Mouse (Mus musculus) kidney, embryonic 14.5 days (tissue): ENCODE results near the gene St6galnac3. TPM values are rescaled to one million over a fixed set of nuclear protein-coding genes. Genes with fewer than 3 reads are reported as not detected.

Experiments
- ATAC-seq: fragments of 200-750 bp; cut with Nextera tagmentation; 2 replicates; pipeline ENCODE4 v1.8.0; 2017; ENCODE audit warnings: moderate number of reproducible peaks, mild to moderate bottlenecking, moderate TSS enrichment, moderate library complexity; ENCODE audit not compliant: low FRiP score, low TSS enrichment
- H3K27ac ChIP-seq: fragments of 300-500 bp; sonication (generic); 2 replicates; pipeline ENCODE4 v1.5.1; 2014; ENCODE audit warnings: low read depth, mild to moderate bottlenecking, low read length, moderate library complexity, mixed read lengths
- H3K27me3 ChIP-seq: fragments of 300-500 bp; sonication (generic); 2 replicates; pipeline ENCODE4 v1.6.1; 2014; ENCODE audit warnings: mild to moderate bottlenecking, low read length; ENCODE audit not compliant: control insufficient read depth, insufficient read depth
- H3K36me3 ChIP-seq: fragments of 300-500 bp; sonication (generic); 2 replicates; pipeline ENCODE4 v1.6.1; 2014; ENCODE audit warnings: low read length, mixed read lengths; ENCODE audit not compliant: control insufficient read depth, insufficient read depth
- H3K4me1 ChIP-seq: fragments of 300-500 bp; sonication (generic); 2 replicates; pipeline ENCODE4 v1.6.1; 2014; ENCODE audit warnings: low read length, mixed read lengths; ENCODE audit not compliant: control insufficient read depth, insufficient read depth
- H3K4me2 ChIP-seq: fragments of 300-500 bp; sonication (generic); replicated peaks from 2 replicates; pipeline ENCODE4 v1.6.1; 2014; ENCODE audit warnings: low read depth, mild to moderate bottlenecking, low read length
- H3K4me3 ChIP-seq: fragments of 300-500 bp; sonication (generic); 2 replicates; pipeline ENCODE4 v1.5.1; 2014; ENCODE audit warnings: mild to moderate bottlenecking, low read length
- H3K9ac ChIP-seq: fragments of 300-500 bp; sonication (generic); 2 replicates; pipeline ENCODE4 v1.6.1; 2014; ENCODE audit warnings: low read depth, mild to moderate bottlenecking, low read length, moderate library complexity
- H3K9me3 ChIP-seq: fragments of 300-500 bp; sonication (generic); 2 replicates; pipeline ENCODE4 v1.6.1; 2016; ENCODE audit warnings: low read length; ENCODE audit not compliant: control insufficient read depth
- WGBS: fragments of 180-500 bp; shearing (Covaris S2); extraction: QIAGEN DNeasy Blood & Tissue Kit; methylation state at CpG from one replicate; pipeline ENCODE4 v1.1.7; 2014; 5-methylcytosine and 5-hydroxymethylcytosine counted together
- polyA plus RNA-seq: library from polyadenylated mRNA; unstranded; fragments of >200 nt; fragmentation: Nextera tagmentation; extraction: Ambion mirVana; gene quantifications from 2 replicates; pipeline ENCODE4 v1.2.1, GENCODE M21; 2014

St6galnac3 gene
- polyA plus RNA-seq, 1 experiment from 2014 or later, result 63.8 TPM

DNA sequence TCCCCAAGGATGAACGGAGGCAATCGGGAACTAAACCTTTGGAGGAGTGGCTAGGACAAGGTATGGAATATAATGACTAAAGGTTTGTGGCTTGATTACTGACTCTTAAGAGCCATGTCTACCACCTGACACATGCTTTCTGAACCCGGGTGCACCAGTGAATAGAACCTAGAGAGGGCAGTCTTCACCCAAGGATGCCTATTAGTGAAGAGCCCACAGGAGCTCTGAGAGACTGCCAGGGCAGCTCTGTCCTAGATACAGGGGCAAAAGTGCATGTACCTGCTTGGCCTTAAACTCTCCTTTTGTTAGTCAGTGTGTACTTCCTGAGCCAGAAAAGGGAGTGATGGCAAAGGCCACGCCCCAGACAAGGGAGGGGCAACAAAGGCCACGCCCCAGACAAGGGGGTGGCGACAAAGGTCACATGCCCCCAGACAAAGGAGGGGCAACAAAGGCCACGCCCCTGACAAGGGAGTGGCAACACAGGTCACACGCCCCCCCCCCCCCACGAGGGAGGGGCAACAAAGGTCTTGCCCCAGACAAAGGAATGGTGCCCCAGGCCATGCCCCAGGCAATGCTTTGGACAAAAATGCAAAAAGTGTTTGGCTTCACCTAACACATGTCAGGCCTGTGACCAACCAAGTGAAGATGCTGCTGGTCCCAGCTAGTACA lies 376.0 kb downstream of the St6galnac3 start:
- 93% methylated on average over 9 of the region's 9 CpGs for WGBS
- no peak overlapping the region for H3K9ac ChIP-seq
- no peak overlapping the region for H3K27ac ChIP-seq
- no peaks in the 10 kb centered on the region for H3K4me1 ChIP-seq
- ATAC-seq, result no peak
- H3K27me3 ChIP-seq, result no peaks in the 10 kb centered on the region
- no peak overlapping the region for H3K4me2 ChIP-seq
- no peaks in the 10 kb centered on the region for H3K9me3 ChIP-seq
- no peak overlapping the region for H3K4me3 ChIP-seq
- no peaks in the 10 kb centered on the region for H3K36me3 ChIP-seq

DNA sequence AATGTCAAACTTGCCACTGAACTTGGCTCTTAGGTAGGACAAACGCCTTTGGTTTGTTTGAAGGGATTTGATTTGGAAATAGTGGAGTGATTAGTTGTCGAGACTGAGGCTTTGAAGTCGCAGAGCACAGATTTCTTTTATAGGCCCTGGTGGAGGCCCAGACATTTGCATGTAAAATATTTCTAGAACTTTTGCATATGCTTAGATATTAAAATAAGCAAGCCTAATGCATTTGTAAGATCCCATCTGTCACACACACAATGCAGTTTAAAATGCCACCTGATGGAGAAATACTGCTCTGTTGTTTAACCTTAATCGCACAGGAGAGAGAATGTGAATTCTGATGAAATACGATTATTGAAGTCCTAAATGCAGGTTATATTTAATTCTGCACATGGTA lies 380.0 kb downstream of the St6galnac3 start:
- 75% methylated on average over 5 of the region's 5 CpGs for WGBS
- H3K4me1 ChIP-seq, result no peaks in the 10 kb centered on the region
- H3K4me3 ChIP-seq, result no peak overlapping the region
- no peak for ATAC-seq
- no peak overlapping the region for H3K27ac ChIP-seq
- H3K9ac ChIP-seq, result no peak overlapping the region
- no peaks in the 10 kb centered on the region for H3K27me3 ChIP-seq
- no peaks in the 10 kb centered on the region for H3K36me3 ChIP-seq
- no peaks in the 10 kb centered on the region for H3K9me3 ChIP-seq
- H3K4me2 ChIP-seq, result no peak overlapping the region

DNA sequence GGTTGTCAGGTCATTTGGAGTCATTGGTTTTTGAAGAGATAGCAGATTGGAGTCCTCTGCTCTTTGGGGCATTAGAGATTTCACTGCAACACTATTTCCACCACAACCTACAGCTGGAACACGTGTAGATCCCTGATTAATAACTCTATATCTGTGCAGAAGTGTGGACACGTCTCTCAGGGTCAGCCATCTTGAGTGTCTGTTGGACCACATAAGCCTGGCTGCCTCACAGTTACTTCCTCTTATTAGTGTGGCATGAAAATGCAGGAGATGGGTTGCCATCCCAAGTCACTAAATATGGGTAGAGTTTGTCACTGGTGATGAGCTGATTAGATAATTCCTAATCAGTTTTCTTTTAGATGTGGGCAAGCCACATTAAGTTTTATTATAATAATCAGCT lies 385.0 kb downstream of the St6galnac3 start:
- WGBS, result 72% methylated on average over 2 of the region's 2 CpGs
- no peak overlapping the region for H3K4me2 ChIP-seq
- H3K36me3 ChIP-seq, result no peaks in the 10 kb centered on the region
- H3K9ac ChIP-seq, result no peak overlapping the region
- H3K4me1 ChIP-seq, result no peaks in the 10 kb centered on the region
- no peak overlapping the region for H3K4me3 ChIP-seq
- H3K9me3 ChIP-seq, result no peaks in the 10 kb centered on the region
- no peak for ATAC-seq
- no peak overlapping the region for H3K27ac ChIP-seq
- no peaks in the 10 kb centered on the region for H3K27me3 ChIP-seq

DNA sequence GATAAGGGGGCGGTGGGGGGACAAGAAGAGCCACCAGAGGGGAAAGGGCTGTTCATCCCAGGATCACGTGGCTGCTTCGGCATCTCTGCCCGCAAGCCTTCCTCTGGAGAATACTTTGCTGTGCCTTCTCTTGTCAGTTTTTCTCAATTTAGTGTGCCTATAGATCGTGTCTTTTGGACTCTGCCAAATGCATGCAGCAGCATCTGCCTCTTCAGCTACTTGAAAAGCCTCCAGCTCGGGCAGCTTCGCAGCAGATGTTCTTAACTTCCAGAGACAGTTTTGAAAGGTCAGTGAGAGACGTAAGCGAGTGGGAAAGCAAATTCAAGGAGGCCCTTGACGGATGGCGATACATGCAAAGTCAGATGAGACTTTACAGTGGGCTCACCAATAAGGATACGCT lies 385.9 kb downstream of the St6galnac3 start:
- H3K4me1 ChIP-seq, result no peaks in the 10 kb centered on the region
- H3K27ac ChIP-seq, result no peak overlapping the region
- H3K4me3 ChIP-seq, result no peak overlapping the region
- H3K27me3 ChIP-seq, result no peaks in the 10 kb centered on the region
- no peaks in the 10 kb centered on the region for H3K9me3 ChIP-seq
- no peak overlapping the region for H3K4me2 ChIP-seq
- H3K36me3 ChIP-seq, result no peaks in the 10 kb centered on the region
- WGBS, result 87% methylated on average over 12 of the region's 12 CpGs
- no peak overlapping the region for H3K9ac ChIP-seq
- no peak for ATAC-seq

DNA sequence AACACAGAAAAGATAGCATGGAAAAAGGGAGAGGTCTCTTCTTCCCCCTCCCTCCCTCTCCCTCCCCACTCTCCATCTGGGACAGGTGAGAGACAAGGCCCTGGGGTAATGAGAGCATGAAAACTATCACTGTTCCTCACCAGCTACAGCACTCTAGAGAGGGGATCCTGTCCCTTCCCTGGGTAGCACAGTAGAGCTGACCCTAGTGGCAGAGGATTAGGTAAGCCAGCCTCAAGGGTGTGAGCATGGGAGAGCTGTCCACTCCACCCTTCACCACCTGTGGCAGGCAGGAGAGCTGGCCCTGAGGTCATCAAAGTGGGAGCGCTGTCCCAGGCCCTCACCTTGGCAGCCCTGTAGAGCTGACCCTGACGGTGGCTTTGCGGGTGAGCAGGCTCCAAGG lies 387.2 kb downstream of the St6galnac3 start:
- H3K4me1 ChIP-seq, result no peaks in the 10 kb centered on the region

DNA sequence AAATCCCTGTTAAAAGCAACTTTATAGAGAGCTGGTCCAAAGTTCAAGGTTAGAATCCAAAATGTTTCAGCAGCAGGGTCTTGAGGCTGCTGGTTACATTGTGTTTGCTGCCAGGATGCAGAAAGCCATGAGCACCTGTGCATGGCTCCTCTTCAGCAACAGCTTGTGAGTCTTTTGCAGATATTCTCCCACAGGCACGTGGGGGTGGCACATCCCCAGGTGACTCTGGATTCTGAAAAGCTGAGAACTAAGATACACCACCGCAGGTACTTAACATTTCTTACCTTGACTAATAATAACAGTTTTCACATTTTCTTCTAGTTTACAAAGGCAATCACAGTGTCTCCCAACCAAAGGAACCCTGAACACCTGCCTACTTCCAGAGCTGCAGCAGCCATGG lies 387.8 kb downstream of the St6galnac3 start:
- Histone ChIP-seq H3K9me3 (no peaks in the 10 kb centered on the region), H3K4me1 (no peaks in the 10 kb centered on the region), H3K27ac (no peak overlapping the region), H3K4me2 (no peak overlapping the region), H3K9ac (no peak overlapping the region), H3K4me3 (no peak overlapping the region), H3K27me3 (no peaks in the 10 kb centered on the region), H3K36me3 (no peaks in the 10 kb centered on the region)
- no peak for ATAC-seq
- WGBS, result 85% methylated on average over 2 of the region's 2 CpGs

More for the DNA sequence above, 387.2 kb downstream of the St6galnac3 start:
- no peak for ATAC-seq
- no peak overlapping the region for H3K9ac ChIP-seq
- no peaks in the 10 kb centered on the region for H3K27me3 ChIP-seq
- no peaks in the 10 kb centered on the region for H3K36me3 ChIP-seq
- no peaks in the 10 kb centered on the region for H3K9me3 ChIP-seq
- no peak overlapping the region for H3K4me2 ChIP-seq
- H3K27ac ChIP-seq, result no peak overlapping the region
- no peak overlapping the region for H3K4me3 ChIP-seq
- 85% methylated on average over 3 of the region's 3 CpGs for WGBS

DNA sequence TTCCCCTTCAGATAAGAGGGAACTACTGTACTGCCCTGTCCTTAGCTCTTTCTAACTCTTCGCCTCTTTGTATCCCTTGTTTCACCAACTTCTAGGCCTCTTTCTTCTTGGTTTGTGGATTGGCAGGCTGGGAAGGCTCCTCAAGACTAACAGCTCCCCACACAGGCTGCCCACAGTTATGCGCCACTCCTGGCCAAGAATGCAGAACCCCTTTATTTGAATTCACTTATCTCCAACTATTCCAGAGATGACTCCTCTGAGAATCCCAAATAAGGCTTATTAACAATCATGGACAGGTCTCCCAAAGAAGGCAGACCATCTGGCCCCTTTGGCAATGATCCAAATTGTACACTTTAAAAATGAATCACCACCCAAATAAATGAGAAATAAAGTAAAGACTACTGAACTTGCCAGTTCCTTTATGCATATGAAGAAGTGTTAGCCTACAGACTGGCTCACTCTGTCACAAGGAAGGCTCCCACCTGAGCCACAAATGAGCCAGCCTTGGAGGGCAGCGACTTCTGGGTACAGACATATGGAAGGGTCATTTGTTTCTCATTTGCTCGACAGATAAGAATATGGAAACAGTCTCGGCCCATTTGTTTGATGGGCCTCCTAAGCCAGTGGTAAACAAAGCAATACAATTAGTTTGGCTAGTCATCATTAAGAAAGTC lies 390.7 kb downstream of the St6galnac3 start:
- 61% methylated on average over 5 of the region's 5 CpGs for WGBS
- Histone ChIP-seq H3K36me3 (no peaks in the 10 kb centered on the region), H3K27me3 (no peaks in the 10 kb centered on the region), H3K27ac (no peak overlapping the region), H3K4me3 (no peak overlapping the region), H3K4me1 (no peaks in the 10 kb centered on the region), H3K9me3 (no peaks in the 10 kb centered on the region), H3K4me2 (no peak overlapping the region), H3K9ac (no peak overlapping the region)
- ATAC-seq, result no peak

DNA sequence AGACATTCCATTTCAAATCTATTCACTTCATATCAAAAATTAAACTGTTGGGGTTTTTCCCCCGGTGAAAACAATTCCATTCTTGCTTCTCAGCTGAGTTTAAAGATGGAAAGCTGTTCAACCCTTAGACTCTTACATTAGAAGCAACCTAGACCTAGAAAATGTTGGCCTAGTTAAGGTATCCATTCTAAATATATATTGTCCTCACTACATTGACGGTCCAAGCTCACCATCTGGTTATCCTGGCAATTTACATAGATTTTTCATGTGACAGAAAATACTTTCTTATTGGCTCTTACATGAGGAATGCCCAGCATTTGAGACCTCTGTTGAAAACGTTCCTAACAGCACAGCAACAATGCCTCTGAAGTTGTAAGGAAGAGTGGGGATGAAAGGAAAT lies 400.7 kb downstream of the St6galnac3 start:
- no peaks in the 10 kb centered on the region for H3K9me3 ChIP-seq
- no peak overlapping the region for H3K9ac ChIP-seq
- no peak overlapping the region for H3K27ac ChIP-seq
- no peak overlapping the region for H3K4me3 ChIP-seq
- H3K4me2 ChIP-seq, result no peak overlapping the region
- no peak for ATAC-seq
- H3K4me1 ChIP-seq, result no peaks in the 10 kb centered on the region
- WGBS, result 73% methylated on average over 3 of the region's 3 CpGs
- no peaks in the 10 kb centered on the region for H3K27me3 ChIP-seq
- H3K36me3 ChIP-seq, result no peaks in the 10 kb centered on the region

DNA sequence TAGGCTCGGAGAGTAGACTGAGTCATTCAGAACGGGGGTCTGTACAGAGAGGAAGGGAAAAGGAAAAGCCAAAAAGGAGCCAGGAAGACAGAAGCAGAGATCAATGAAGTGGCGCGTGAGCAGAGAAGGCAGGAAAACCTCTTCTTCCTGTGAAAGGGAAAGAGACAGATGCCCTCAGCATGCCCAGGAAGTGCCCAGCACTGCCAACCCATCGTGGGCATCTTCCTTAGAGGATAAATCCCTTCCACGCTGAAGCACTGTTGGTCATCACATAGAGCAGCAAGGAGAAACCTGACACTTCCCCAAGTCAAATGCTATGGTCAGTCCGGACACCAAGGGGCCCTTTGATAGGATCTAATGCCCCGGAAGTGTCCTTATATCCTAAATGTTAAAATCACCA lies 401.5 kb downstream of the St6galnac3 start:
- WGBS, result 72% methylated on average over 8 of the region's 8 CpGs
- no peak for ATAC-seq
- H3K27me3 ChIP-seq, result no peaks in the 10 kb centered on the region

More for the DNA sequence above, 401.5 kb downstream of the St6galnac3 start:
- no peaks in the 10 kb centered on the region for H3K36me3 ChIP-seq
- H3K4me1 ChIP-seq, result no peaks in the 10 kb centered on the region
- no peak overlapping the region for H3K4me2 ChIP-seq
- no peak overlapping the region for H3K27ac ChIP-seq
- no peak overlapping the region for H3K9ac ChIP-seq
- no peak overlapping the region for H3K4me3 ChIP-seq
- H3K9me3 ChIP-seq, result no peaks in the 10 kb centered on the region
